Mouse (Mus musculus): ENCODE measurements around the gene Inpp5a. TPM values are rescaled to one million over a fixed set of nuclear protein-coding genes. Genes with fewer than 3 reads are reported as not detected.

Inpp5a gene
- total RNA-seq, 2 experiments from 2014 or later, result 77.2 to 95.0 TPM

DNA sequence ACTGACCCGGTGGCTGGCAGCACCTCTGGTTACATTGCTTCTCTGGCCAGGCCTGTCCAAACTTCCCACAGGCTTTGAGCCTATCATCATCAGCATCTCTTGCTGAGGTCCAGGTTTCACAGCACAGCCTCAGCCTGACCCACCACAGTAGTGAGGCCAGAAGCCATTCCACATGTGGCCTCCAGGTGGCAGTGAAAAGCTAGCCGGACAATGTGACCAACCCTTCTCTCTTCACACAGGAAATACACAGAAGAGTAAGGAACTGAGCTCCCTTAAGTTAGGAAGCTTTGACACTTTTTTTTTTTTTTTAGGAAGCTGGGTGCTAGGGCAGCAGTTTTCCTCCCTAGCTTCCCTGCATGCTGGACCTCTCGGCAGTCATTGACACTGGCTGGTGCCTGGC is 201.4 kb downstream of the Inpp5a start:
- TF ChIP-seq CTCF (IDR thresholded peaks at IDR 0.05), result peak; percentile 71
- intact Hi-C loops (cut with DNase I), result no loop called here
- DNase-seq, result peak; percentile 40
- Histone ChIP-seq H3K4me3 (no peak overlapping the region), H3K27ac (no peak overlapping the region)

DNA sequence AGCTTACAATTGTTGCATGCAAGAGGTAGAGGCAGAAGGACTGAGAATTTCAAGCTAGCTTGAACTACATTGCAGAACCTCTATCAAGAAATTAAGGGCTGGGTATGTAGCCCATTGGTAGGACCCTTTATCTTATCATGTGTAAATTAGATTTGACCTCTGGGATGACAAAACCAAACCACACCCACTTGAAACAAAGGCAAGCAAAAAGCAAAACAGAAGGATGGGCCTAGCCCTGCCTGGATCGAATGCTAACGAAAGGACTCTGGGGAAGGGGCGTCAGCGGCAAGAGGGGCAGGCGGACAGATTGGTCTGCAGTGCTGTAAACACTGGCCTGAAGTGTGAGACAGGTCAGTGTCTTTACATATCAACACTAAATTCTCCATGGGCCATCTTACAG is 202.4 kb downstream of the Inpp5a start:
- intact Hi-C loops (cut with DNase I), result no loop called here
- Histone ChIP-seq H3K27ac (no peak overlapping the region), H3K4me3 (no peak overlapping the region)
- no peak for TF ChIP-seq CTCF (IDR thresholded peaks at IDR 0.05)
- DNase-seq, result no peak

DNA sequence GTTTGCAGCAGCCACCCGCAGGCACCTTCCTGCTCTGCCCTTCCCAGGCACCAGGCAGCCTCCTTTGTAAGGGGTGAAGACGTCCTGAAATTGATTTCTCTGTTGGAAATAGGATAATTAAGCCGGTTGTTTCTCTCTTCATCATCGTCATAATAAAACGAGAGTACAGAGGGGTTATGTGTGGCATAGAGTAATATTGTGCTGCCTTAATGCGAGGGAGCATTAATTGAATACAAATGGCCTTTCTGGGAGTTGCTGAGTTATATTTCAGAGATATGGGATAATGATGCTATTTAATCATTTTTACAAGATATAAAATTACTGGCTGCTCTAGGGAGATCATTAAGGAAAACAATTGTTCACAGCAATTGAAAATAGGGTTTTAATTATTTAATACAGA is 206.4 kb downstream of the Inpp5a start:
- intact Hi-C loops (cut with DNase I), result no loop called here

DNA sequence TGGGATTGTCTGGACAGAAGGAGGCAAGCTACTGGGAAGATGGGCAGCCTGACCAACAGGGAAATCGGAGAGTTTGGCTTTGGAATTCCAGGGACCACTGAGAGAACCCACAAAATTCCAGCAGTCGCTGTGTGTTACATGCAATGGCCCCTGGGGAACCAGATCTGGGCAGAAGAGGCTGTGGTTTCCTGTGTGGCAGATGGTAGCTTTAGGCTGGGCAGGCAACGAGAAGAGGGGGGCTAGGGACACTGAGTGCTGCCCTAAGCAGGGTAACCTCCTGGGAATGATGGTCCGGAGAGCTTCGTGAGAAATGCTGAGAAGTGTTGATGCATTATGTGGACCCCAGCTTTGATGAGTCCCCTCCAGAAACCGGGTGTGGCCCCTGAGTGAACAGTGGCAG is 207.0 kb downstream of the Inpp5a start:
- H3K4me3 ChIP-seq, result no peak overlapping the region
- no peak for TF ChIP-seq CTCF (IDR thresholded peaks at IDR 0.05)
- intact Hi-C loops (cut with DNase I), result no loop called here
- no peak overlapping the region for H3K27ac ChIP-seq
- DNase-seq, result no peak

More for the DNA sequence above, 206.4 kb downstream of the Inpp5a start:
- no peak for DNase-seq
- no peak overlapping the region for H3K27ac ChIP-seq
- TF ChIP-seq CTCF (IDR thresholded peaks at IDR 0.05), result no peak
- H3K4me3 ChIP-seq, result no peak overlapping the region

DNA sequence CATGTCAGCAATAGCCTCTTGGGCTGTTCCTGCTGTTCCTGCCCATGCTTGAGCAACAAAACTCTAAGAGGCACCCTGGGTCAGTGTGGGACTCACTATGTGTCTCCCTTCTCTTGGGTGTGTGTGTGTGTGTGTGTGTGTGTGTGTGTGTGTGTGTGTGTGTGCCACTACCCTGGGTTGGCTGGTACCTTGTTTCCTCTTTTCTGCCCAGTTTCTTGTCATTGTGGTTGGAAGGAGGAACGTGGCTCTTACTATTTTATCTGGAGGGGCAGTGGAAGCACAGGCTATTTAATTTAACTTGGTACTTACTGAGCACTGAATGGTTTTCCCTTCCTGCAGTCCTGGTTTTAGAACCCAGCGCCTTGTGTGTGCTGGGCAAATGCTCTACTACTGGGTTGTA is 221.4 kb downstream of the Inpp5a start:
- Histone ChIP-seq H3K4me3 (no peak overlapping the region), H3K27ac (no peak overlapping the region)
- intact Hi-C loops (cut with DNase I), result no loop called here
- no peak for TF ChIP-seq CTCF (IDR thresholded peaks at IDR 0.05)
- DNase-seq, result no peak

DNA sequence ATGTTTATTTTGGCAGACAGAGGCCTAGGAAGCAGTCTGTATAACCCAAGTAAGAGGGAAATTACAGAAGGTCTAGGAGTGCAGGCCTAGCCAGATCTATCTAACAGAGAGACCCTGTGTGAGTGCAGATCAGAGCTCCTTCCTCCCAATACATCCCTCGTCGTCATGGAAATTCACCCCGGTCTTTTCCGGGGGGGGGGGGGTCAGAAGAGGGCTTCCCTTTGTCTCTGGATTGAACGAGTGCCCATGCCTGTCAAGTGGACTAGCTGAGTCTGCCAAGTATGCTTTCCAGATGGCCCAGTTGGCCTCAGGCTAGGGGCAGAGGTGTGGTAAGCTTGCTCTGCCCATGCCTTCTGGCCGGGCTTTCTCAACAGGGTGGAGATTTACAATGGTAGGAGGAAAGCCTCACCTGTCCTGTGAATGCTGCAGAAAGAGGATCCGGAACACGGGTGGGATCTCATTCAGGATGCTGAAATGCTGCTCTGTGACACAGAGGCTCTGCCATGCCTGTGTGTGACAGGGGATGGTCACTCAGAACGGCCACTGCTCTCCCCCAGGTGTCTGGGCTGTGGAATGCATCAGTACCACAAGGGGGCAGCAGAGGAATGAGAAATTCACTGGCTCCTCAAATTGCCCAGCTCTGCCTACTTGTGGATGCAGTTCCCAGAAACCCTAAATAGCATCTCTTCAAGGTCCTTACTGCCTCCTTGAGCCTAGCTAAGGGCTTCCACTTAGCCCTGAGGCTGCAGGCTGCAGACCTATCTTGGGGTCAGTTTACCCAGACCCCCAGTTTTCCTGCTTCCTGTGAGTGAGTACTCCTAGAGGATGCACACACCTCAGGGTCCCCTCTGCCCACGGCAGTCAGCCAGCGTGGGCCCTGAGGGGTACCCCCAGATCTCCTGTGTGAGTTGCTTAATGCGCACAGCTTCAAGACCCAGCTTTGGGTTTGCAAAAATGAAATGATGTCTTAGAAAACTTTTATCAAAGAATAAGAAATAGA is 227.2 kb downstream of the Inpp5a start:
- no peak overlapping the region for H3K27ac ChIP-seq
- intact Hi-C loops (cut with DNase I), result no loop called here
- TF ChIP-seq CTCF (IDR thresholded peaks at IDR 0.05), result peak; percentile 80
- DNase-seq, result peak; percentile 50
- no peak overlapping the region for H3K4me3 ChIP-seq

DNA sequence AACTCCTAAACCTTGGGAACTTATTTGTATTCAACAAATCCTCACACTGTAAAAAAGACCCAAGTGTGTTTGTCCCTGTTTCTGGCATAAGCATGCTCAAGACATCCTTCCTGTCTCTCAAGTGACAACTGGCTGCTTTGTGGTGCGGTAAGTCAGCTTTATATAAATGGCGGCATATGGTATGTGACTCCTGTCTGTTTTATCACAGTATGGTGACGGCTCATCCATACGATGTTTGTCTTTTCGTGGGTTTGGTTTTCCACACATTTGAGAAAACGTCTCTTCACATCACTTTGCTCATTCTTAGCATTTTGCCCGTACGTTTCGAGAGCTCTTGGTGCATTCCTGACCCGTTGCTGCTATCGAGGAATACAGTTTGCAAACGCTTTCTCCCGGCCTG is 233.7 kb downstream of the Inpp5a start:
- peak; percentile 3 for DNase-seq
- intact Hi-C loops (cut with DNase I), result no loop called here
- TF ChIP-seq CTCF (IDR thresholded peaks at IDR 0.05), result no peak
- H3K4me3 ChIP-seq, result no peak overlapping the region
- no peak overlapping the region for H3K27ac ChIP-seq

DNA sequence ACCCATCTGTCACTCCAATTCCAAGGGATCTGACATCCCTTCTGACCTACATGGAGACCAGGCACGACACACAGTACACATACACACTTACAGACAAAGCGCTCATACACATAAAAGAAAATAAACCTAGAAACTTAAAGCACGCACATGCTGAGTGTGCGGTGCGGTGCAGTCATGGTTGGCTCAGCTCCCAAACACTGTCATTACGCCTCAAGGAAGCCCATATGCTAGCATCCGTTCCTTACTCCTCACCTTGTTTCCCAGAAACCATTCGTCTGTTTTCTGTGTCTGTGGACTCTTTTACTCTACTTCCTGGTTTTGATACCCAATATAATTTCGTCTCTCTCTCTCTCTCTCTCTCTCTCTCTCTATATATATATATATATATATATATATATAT is 236.2 kb downstream of the Inpp5a start:
- no peak for DNase-seq
- Histone ChIP-seq H3K27ac (no peak overlapping the region), H3K4me3 (no peak overlapping the region)
- intact Hi-C loops (cut with DNase I), result no loop called here
- no peak for TF ChIP-seq CTCF (IDR thresholded peaks at IDR 0.05)

Other genes starting within 250 kb of the Inpp5a start
- gene Lrrc27, start 176.1 kb upstream of the Inpp5a start, total RNA-seq (2021), result 1 to 10 TPM; 1.6 to 4.0 TPM
- under 1 TPM in 1 of 2 experiments, not detected in 1; 0.73 TPM for gene Stk32c, start 175.8 kb upstream of the Inpp5a start, total RNA-seq (2021)
- gene Pwwp2b, start 140.6 kb upstream of the Inpp5a start, total RNA-seq (2021), result 1 to 10 TPM; 3.0 to 7.4 TPM
- not detected for gene Nkx6-2, start 193.7 kb downstream of the Inpp5a start, total RNA-seq (2021)